Mouse (Mus musculus) myocyte (in vitro differentiated cells): Measurements from ENCODE around the gene Slc25a54. TPM values are rescaled to one million over a fixed set of nuclear protein-coding genes. Genes with fewer than 3 reads are reported as not detected.

Experiments
- H3K27me3 ChIP-seq: one replicate; pipeline ENCODE4 v1.6.1; 2011; ENCODE audit not compliant: control insufficient read depth, insufficient read depth, insufficient read length
- H3K36me3 ChIP-seq: one replicate; pipeline ENCODE4 v1.6.1; 2011; ENCODE audit not compliant: control insufficient read depth, insufficient read depth
- H3K4me2 ChIP-seq: one replicate; pipeline ENCODE4 v1.6.1; 2011; ENCODE audit warnings: low read depth, control low read depth
- H3K4me3 ChIP-seq: one replicate; pipeline ENCODE4 v1.5.1; 2011; ENCODE audit warnings: mild to moderate bottlenecking, control low read depth, moderate library complexity
- H3K79me2 ChIP-seq: one replicate; pipeline ENCODE4 v1.6.1; 2011; ENCODE audit not compliant: control insufficient read depth, insufficient read depth
- H3ac ChIP-seq: one replicate; pipeline ENCODE4 v1.6.1; 2011; ENCODE audit not compliant: control insufficient read depth, insufficient read length
- CEBPB ChIP-seq: IDR thresholded peaks from 2 replicates; pipeline ENCODE4 v1.6.1; 2011; ENCODE audit warnings: mild to moderate bottlenecking, moderate library complexity; ENCODE audit not compliant: poor library complexity, insufficient read depth, severe bottlenecking
- E2F4 ChIP-seq: IDR thresholded peaks from one replicate; pipeline ENCODE4 v1.6.1; 2011; ENCODE audit warnings: mild to moderate bottlenecking, control low read depth, moderate library complexity; ENCODE audit not compliant: insufficient read depth
- MAX ChIP-seq: IDR thresholded peaks from one replicate; pipeline ENCODE4 v1.6.1; 2011; ENCODE audit warnings: low read depth, mild to moderate bottlenecking, control low read depth
- MYOD1 ChIP-seq, 3 experiments: IDR thresholded peaks; one replicate each; pipeline ENCODE4 v1.6.1; 2011; ENCODE audit warnings: control low read depth in 2 of 3, low read depth in 2 of 3, mild to moderate bottlenecking in 2 of 3, moderate library complexity in 1 of 3; ENCODE audit not compliant: insufficient read length in 2 of 3, control insufficient read depth in 1 of 3
- MYOG ChIP-seq, 3 experiments: IDR thresholded peaks; one replicate each; pipeline ENCODE4 v1.6.1; 2011; ENCODE audit warnings: control low read depth in 2 of 3, low read depth in 2 of 3, mild to moderate bottlenecking in 2 of 3; ENCODE audit not compliant: insufficient read length in 2 of 3, control insufficient read depth in 1 of 3, insufficient read depth in 1 of 3
- POLR2A ChIP-seq: IDR thresholded peaks from one replicate; pipeline ENCODE4 v1.6.1; 2011; ENCODE audit warnings: low read depth, mild to moderate bottlenecking, control low read depth, moderate library complexity; ENCODE audit not compliant: insufficient read length
- POLR2AphosphoS2 ChIP-seq: IDR thresholded peaks from one replicate; pipeline ENCODE4 v1.6.1; 2011; ENCODE audit warnings: low read depth, control low read depth; ENCODE audit not compliant: insufficient read length
- REST ChIP-seq: IDR thresholded peaks from one replicate; pipeline ENCODE4 v1.6.1; 2011; ENCODE audit warnings: mild to moderate bottlenecking, control low read depth, moderate library complexity; ENCODE audit not compliant: insufficient read depth, insufficient read length
- SRF ChIP-seq: IDR thresholded peaks from one replicate; pipeline ENCODE4 v1.6.1; 2011; ENCODE audit warnings: low read depth; ENCODE audit not compliant: control insufficient read depth, insufficient read length
- TCF12 ChIP-seq: IDR thresholded peaks from one replicate; pipeline ENCODE4 v1.6.1; 2011; ENCODE audit warnings: mild to moderate bottlenecking, control low read depth; ENCODE audit not compliant: poor library complexity, insufficient read depth, severe bottlenecking
- TCF3 ChIP-seq: IDR thresholded peaks from one replicate; pipeline ENCODE4 v1.6.1; 2011; ENCODE audit warnings: low read depth, control low read depth; ENCODE audit not compliant: insufficient read length
- USF1 ChIP-seq: IDR thresholded peaks from one replicate; pipeline ENCODE4 v1.6.1; 2011; ENCODE audit warnings: low read depth, mild to moderate bottlenecking, control low read depth, moderate library complexity
- polyA plus RNA-seq: library from polyadenylated mRNA; unstranded; fragments of >200 nt; fragmentation: generic; extraction: Trizol; gene quantifications from one replicate; pipeline ENCODE4 v1.2.1, GENCODE M21; 2012; ENCODE audit warnings: missing spikeins

Gene Slc25a54
- polyA plus RNA-seq = 0.02 TPM

DNA sequence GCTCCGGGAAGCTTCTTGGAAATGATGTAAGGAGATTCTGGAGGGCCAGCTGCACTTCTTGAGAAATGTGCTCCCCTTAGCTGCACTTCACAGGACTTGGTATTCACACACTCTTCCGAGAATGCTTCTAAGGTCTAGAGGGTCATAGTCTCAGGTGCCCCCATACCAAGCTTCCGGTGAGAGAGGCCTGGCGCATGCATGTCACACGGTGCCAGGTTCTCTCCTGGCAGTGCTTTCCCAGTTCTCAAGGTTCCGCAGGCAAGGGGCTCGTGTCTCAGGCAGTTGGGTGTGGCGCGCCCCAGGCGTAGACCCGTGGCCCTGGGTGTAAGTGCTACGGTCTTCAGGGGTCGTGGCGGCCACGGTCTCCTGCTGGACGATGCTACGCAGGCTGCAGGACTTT lies at the start of gene Slc25a54:
TSS of gene Slc25a54 (plus strand) at position 301 of the 400 bp plus-strand sequence.
- Histone ChIP-seq H3ac (no peak within 1 kb of the TSS), H3K79me2 (no peaks in the 10 kb centered on the region), H3K4me2 (no peak within 1 kb of the TSS), H3K27me3 (no peaks in the 10 kb centered on the region), H3K4me3 (no peak within 1 kb of the TSS), H3K36me3 (no peaks in the 10 kb centered on the region)
- TF ChIP-seq TCF3 (no peak), USF1 (no peak), TCF12 (no peak), E2F4 (no peak), POLR2A (no peak), MAX (no peak), MYOD1 (IDR thresholded peaks at IDR 0.05; ENCODE audit: control insufficient read depth in 1 of 3, insufficient read length in 2 of 3, low read depth in 2 of 3) (no peak), POLR2AphosphoS2 (no peak), REST (no peak), MYOG (IDR thresholded peaks at IDR 0.05; ENCODE audit: control insufficient read depth in 1 of 3, insufficient read depth in 1 of 3, insufficient read length in 2 of 3, low read depth in 2 of 3) (no peak), CEBPB (no peak), SRF (no peak)

DNA sequence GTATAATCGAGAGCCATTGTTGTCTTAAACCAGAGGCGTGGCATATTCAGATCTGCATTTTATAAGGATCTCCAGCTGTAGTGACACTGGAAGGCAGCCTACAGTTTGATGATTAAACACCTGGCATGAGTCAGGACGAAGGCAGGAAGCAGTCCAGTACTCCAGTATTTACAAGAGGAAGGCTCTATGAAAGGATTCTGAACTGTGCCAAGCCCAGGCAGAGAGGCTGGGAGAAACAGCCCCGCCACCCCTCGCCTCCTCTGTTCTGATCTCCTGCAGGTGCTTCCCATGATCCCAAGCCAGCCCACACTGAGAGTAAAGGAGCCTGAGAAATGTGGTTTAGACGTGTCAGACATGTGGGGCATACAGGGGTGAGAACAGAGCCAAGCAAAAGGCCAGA lies 49.5 kb upstream of the Slc25a54 start:
- H3K79me2 ChIP-seq = no peaks in the 10 kb centered on the region

DNA sequence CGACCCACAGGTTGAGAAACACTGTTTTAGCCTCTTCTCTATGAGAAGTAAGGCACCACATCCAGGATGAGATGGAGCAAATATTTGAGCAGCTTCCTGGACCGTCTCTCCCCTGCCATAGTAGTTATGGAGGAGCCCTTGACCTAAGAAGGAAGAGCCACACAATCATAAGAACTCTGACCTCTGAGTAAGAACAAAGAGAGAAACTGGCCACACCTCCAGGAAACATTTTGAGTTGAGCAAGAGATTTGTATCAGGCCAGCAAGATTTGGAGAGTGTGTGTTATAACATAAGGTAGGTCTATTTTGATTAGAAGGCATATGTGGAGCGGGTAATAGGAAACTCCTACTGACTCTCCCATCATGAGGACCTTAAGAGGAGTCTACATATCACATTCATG lies 48.6 kb upstream of the Slc25a54 start:
- no peak overlapping the region for H3K4me2 ChIP-seq
- no peaks in the 10 kb centered on the region for H3K36me3 ChIP-seq
- H3K79me2 ChIP-seq = no peaks in the 10 kb centered on the region
- no peak overlapping the region for H3K4me3 ChIP-seq
- H3ac ChIP-seq = no peak overlapping the region
- no peak for TF ChIP-seq MYOD1 (IDR thresholded peaks at IDR 0.05; ENCODE audit: control insufficient read depth in 1 of 3, insufficient read length in 2 of 3, low read depth in 2 of 3)
- TF ChIP-seq REST = no peak
- no peak for TF ChIP-seq CEBPB
- no peak for TF ChIP-seq MAX
- no peak for TF ChIP-seq TCF3
- TF ChIP-seq USF1 = no peak
- TF ChIP-seq SRF = no peak
- TF ChIP-seq TCF12 = no peak
- no peak for TF ChIP-seq MYOG (IDR thresholded peaks at IDR 0.05; ENCODE audit: control insufficient read depth in 1 of 3, insufficient read depth in 1 of 3, insufficient read length in 2 of 3, low read depth in 2 of 3)
- H3K27me3 ChIP-seq = no peaks in the 10 kb centered on the region

More for the DNA sequence above, 49.5 kb upstream of the Slc25a54 start:
- Histone ChIP-seq H3K4me2 (no peak overlapping the region), H3K36me3 (no peaks in the 10 kb centered on the region), H3K4me3 (no peak overlapping the region), H3K27me3 (no peaks in the 10 kb centered on the region), H3ac (no peak overlapping the region)
- TF ChIP-seq TCF3 (no peak), MAX (no peak), POLR2AphosphoS2 (no peak), CEBPB (no peak), POLR2A (no peak), MYOD1 (IDR thresholded peaks at IDR 0.05; ENCODE audit: control insufficient read depth in 1 of 3, insufficient read length in 2 of 3, low read depth in 2 of 3) (no peak), USF1 (no peak), REST (no peak), MYOG (IDR thresholded peaks at IDR 0.05; ENCODE audit: control insufficient read depth in 1 of 3, insufficient read depth in 1 of 3, insufficient read length in 2 of 3, low read depth in 2 of 3) (no peak), TCF12 (no peak), E2F4 (no peak)

DNA sequence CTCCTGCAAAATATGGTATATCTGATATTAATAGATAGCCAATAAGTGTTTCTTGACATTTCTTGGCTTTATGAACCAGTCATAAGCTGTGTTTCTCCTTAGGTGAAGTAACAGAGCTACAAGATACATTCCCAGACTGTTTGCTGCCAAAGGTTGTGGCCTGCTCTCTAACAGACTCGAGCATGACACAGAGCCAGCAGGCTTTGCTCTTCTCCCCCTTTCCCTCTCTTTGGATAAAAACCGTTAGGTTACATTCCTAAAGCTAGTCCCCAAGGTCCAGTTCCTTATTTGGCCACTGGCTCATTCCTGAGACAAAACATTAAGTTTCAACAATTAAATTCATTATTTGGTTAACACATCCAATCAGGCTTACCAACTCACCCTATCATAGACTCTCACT lies 48.0 kb upstream of the Slc25a54 start:
- H3K4me2 ChIP-seq = no peak overlapping the region
- no peak overlapping the region for H3K4me3 ChIP-seq
- H3K36me3 ChIP-seq = no peaks in the 10 kb centered on the region
- H3K27me3 ChIP-seq = no peaks in the 10 kb centered on the region
- TF ChIP-seq TCF3 (no peak), MYOD1 (IDR thresholded peaks at IDR 0.05; ENCODE audit: control insufficient read depth in 1 of 3, insufficient read length in 2 of 3, low read depth in 2 of 3) (no peak), MYOG (IDR thresholded peaks at IDR 0.05; ENCODE audit: control insufficient read depth in 1 of 3, insufficient read depth in 1 of 3, insufficient read length in 2 of 3, low read depth in 2 of 3) (no peak), POLR2A (no peak), E2F4 (no peak), MAX (no peak), REST (no peak), USF1 (no peak)
- H3K79me2 ChIP-seq = no peaks in the 10 kb centered on the region
- H3ac ChIP-seq = no peak overlapping the region

DNA sequence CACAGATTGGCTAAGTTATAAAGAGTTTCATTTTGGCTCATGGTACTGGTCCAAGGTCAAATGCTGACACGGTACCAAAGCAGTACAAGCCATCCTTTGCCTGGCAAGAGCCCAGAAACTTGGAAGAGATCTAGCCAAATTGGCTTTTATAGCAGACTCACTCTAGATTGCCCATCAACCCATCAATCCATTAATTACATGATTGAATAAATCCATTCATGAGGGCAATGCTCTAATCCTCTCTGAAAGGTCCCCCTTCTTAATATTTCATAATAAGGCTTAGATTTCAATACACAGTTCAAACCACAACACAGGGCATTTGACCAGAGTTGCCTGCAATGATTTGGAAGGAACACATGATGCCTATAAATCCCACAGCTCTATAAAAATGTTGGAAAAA lies 45.9 kb upstream of the Slc25a54 start:
- Histone ChIP-seq H3K36me3 (no peaks in the 10 kb centered on the region), H3K27me3 (no peaks in the 10 kb centered on the region), H3K4me3 (no peak overlapping the region), H3K4me2 (no peak overlapping the region), H3K79me2 (no peaks in the 10 kb centered on the region), H3ac (no peak overlapping the region)
- TF ChIP-seq MYOD1 (IDR thresholded peaks at IDR 0.05; ENCODE audit: control insufficient read depth in 1 of 3, insufficient read length in 2 of 3, low read depth in 2 of 3) = no peak
- TF ChIP-seq USF1 = peak; percentile 24
- TF ChIP-seq CEBPB = peak; percentile 44; the same call in 1 of the 2 replicates
